Mouse (Mus musculus): ENCODE measurements around the gene Tmem117. TPM values are rescaled to one million over a fixed set of nuclear protein-coding genes. Genes with fewer than 3 reads are reported as not detected.

Gene Tmem117
- total RNA-seq, 2 experiments from 2014 or later = 8.0 to 8.4 TPM

- intact Hi-C loops (cut with DNase I) = no loop called here
- DNase-seq (ENCODE audit: low spot score in 2 of 2) = no peak
These were observed 328.2 kb downstream of the Tmem117 start for GRCm38 (mm10) chr15:94957202-94957601.

GRCm38 (mm10) chr15:94967004-94967403 is 338.0 kb downstream of the Tmem117 start:
- no peak for DNase-seq (ENCODE audit: low spot score in 2 of 2)
- intact Hi-C loops (cut with DNase I) = no loop called here

GRCm38 (mm10) chr15:94968403-94969180 is 339.6 kb downstream of the Tmem117 start:
- intact Hi-C loops (cut with DNase I) = no loop called here
- no peak for DNase-seq (ENCODE audit: low spot score in 2 of 2)

- peak; percentile 45 to 50 for DNase-seq (ENCODE audit: low spot score in 2 of 2)
- intact Hi-C loops (cut with DNase I) = no loop called here
These were observed 352.8 kb downstream of the Tmem117 start for GRCm38 (mm10) chr15:94981798-94982197.

GRCm38 (mm10) chr15:94995352-94995751 is 366.3 kb downstream of the Tmem117 start:
- DNase-seq (ENCODE audit: low spot score in 2 of 2) = no peak
- intact Hi-C loops (cut with DNase I) = no loop called here

GRCm38 (mm10) chr15:95005121-95005824 is 376.2 kb downstream of the Tmem117 start:
- intact Hi-C loops (cut with DNase I) = no loop called here
- no peak for DNase-seq (ENCODE audit: low spot score in 2 of 2)

- intact Hi-C loops (cut with DNase I) = no loop called here
- DNase-seq (ENCODE audit: low spot score in 2 of 2) = peak in 1 of 2 experiments; percentile 10
These were observed 393.2 kb downstream of the Tmem117 start for GRCm38 (mm10) chr15:95022251-95022650.

- DNase-seq (ENCODE audit: low spot score in 2 of 2) = no peak
- intact Hi-C loops (cut with DNase I) = no loop called here
These were observed 395.4 kb downstream of the Tmem117 start for GRCm38 (mm10) chr15:95024401-95024800.

- intact Hi-C loops (cut with DNase I) = no loop called here
- no peak for DNase-seq (ENCODE audit: low spot score in 2 of 2)
These were observed 399.9 kb downstream of the Tmem117 start for GRCm38 (mm10) chr15:95028862-95029486.

GRCm38 (mm10) chr15:95029487-95029875 is 400.4 kb downstream of the Tmem117 start:
- intact Hi-C loops (cut with DNase I) = no loop called here
- no peak for DNase-seq (ENCODE audit: low spot score in 2 of 2)

GRCm38 (mm10) chr15:95042437-95042836 is 413.4 kb downstream of the Tmem117 start:
- no peak for DNase-seq (ENCODE audit: low spot score in 2 of 2)
- intact Hi-C loops (cut with DNase I) = no loop called here

- peak; percentile 19 to 40 for DNase-seq (ENCODE audit: low spot score in 2 of 2)
- intact Hi-C loops (cut with DNase I) = no loop called here
These were observed 415.0 kb downstream of the Tmem117 start for GRCm38 (mm10) chr15:95044011-95044410.

- intact Hi-C loops (cut with DNase I) = no loop called here
- no peak for DNase-seq (ENCODE audit: low spot score in 2 of 2)
These were observed 418.5 kb downstream of the Tmem117 start for GRCm38 (mm10) chr15:95047486-95047885.

GRCm38 (mm10) chr15:95049171-95049729 is 420.2 kb downstream of the Tmem117 start:
- intact Hi-C loops (cut with DNase I) = no loop called here
- DNase-seq (ENCODE audit: low spot score in 2 of 2) = no peak

GRCm38 (mm10) chr15:95055081-95055650 is 426.1 kb downstream of the Tmem117 start:
- intact Hi-C loops (cut with DNase I) = no loop called here

GRCm38 (mm10) chr15:95068023-95068422 is 439.0 kb downstream of the Tmem117 start:
- intact Hi-C loops (cut with DNase I) = no loop called here
- DNase-seq (ENCODE audit: low spot score in 2 of 2) = no peak

More at GRCm38 (mm10) chr15:95055081-95055650, 426.1 kb downstream of the Tmem117 start:
- no peak for DNase-seq (ENCODE audit: low spot score in 2 of 2)

- intact Hi-C loops (cut with DNase I) = no loop called here
- DNase-seq (ENCODE audit: low spot score in 2 of 2) = no peak
These were observed 439.8 kb downstream of the Tmem117 start for GRCm38 (mm10) chr15:95068799-95069198.

- no peak for DNase-seq (ENCODE audit: low spot score in 2 of 2)
- intact Hi-C loops (cut with DNase I) = loop anchor here (10.0 kb wide), 1 partner anchor 296 kb away; no protein-coding TSS in a partner anchor
These were observed 441.8 kb downstream of the Tmem117 start for GRCm38 (mm10) chr15:95070881-95071280.

- peak; percentile 60 to 66 for DNase-seq (ENCODE audit: low spot score in 2 of 2)
- intact Hi-C loops (cut with DNase I) = loop anchor here (10.0 kb wide), 1 partner anchor 301 kb away; no protein-coding TSS in a partner anchor
These were observed 446.3 kb downstream of the Tmem117 start for GRCm38 (mm10) chr15:95075356-95075755.

- intact Hi-C loops (cut with DNase I) = no loop called here
- DNase-seq (ENCODE audit: low spot score in 2 of 2) = no peak
These were observed 452.6 kb downstream of the Tmem117 start for GRCm38 (mm10) chr15:95081654-95082053.

Data from left cerebral cortex, postnatal 36 days (tissue).